Mouse (Mus musculus) adrenal gland, postnatal 25 days (tissue): ENCODE results near the gene Tcp11l1. TPM values are rescaled to one million over a fixed set of nuclear protein-coding genes. Genes with fewer than 3 reads are reported as not detected.

ENCODE experiments used
- total RNA-seq: library from RNA; stranded (reverse); gene quantifications from 2 replicates; pipeline ENCODE4 v1.2.3, GENCODE M21; 2021

Tcp11l1 gene
- total RNA-seq, 1 experiment from 2014 or later, result 12.2 TPM

Other genes starting within 250 kb of the Tcp11l1 start
- gene Hipk3, start 217.7 kb downstream of the Tcp11l1 start, total RNA-seq, result 139 and 152 TPM in 2 replicates
- 38.2 and 39.6 TPM in 2 replicates for gene Cstf3, start 121.6 kb downstream of the Tcp11l1 start, total RNA-seq
- gene Pin1rt1, start 4.2 kb upstream of the Tcp11l1 start, total RNA-seq, result not detected in 2 replicates
- 2.2 TPM in 2 replicates for gene Depdc7, start 30.7 kb upstream of the Tcp11l1 start, total RNA-seq
- 29.0 and 29.6 TPM in 2 replicates for gene Qser1, start 104.6 kb upstream of the Tcp11l1 start, total RNA-seq
- 3.0 and 5.1 TPM in 2 replicates for gene Prrg4, start 137.7 kb upstream of the Tcp11l1 start, total RNA-seq
- 4.5 and 7.9 TPM in 2 replicates for gene Ccdc73, start 155.6 kb upstream of the Tcp11l1 start, total RNA-seq